Mouse (Mus musculus): Measurements from ENCODE around the gene Tm4sf5. TPM values are rescaled to one million over a fixed set of nuclear protein-coding genes. Genes with fewer than 3 reads are reported as not detected.
"Not testable (repeated sequence)": the region's sequence is repeated elsewhere in the genome, so short reads cannot be mapped to it uniquely, and the experiment has no call there.

The Tm4sf5 gene
- 0.82 and 0.88 TPM in 2 replicates for polyA plus RNA-seq (2015; fragmentation: Nextera tagmentation; extraction: Ambion mirVana)

- 72% methylated on average over 9 of the region's 9 CpGs for WGBS
- H3K36me3 ChIP-seq: no peaks in the 10 kb centered on the region
- no peak within 1 kb of the TSS for H3K27ac ChIP-seq
- H3K4me1 ChIP-seq: peaks cover 7% of the 10 kb centered on the region
- no peak within 1 kb of the TSS for H3K4me2 ChIP-seq
- no peak for ATAC-seq (replicated peaks; ENCODE audit: low FRiP score)
- H3K9me3 ChIP-seq (replicated peaks): no peaks in the 10 kb centered on the region
- no peak within 1 kb of the TSS for H3K9ac ChIP-seq
- no peak within 1 kb of the TSS for H3K4me3 ChIP-seq (replicated peaks)
- peaks cover 22% of the 10 kb centered on the region for H3K27me3 ChIP-seq
These were observed at the start of gene Tm4sf5 for GRCm38 (mm10) chr11:70504970-70505369. Tm4sf5 (plus strand) TSS chr11:70505244.

- Histone ChIP-seq H3K36me3 (no peaks in the 10 kb centered on the region), H3K27ac (no peak within 1 kb of the TSS), H3K9me3 (replicated peaks) (no peaks in the 10 kb centered on the region), H3K4me2 (peak within 1 kb of the TSS; percentile 90), H3K4me1 (peaks cover 17% of the 10 kb centered on the region), H3K27me3 (peaks cover 39% of the 10 kb centered on the region), H3K4me3 (replicated peaks) (peak within 1 kb of the TSS; percentile 53), H3K9ac (peak within 1 kb of the TSS; percentile 44)
- ATAC-seq (replicated peaks; ENCODE audit: low FRiP score): 0 out of 2 replicates have a peak, but pooled peaks have one; percentile 24
- whole genome bisulfite sequencing: 17% methylated on average over 32 of the region's 32 CpGs
These were observed 46.1 kb upstream of the Tm4sf5 start, which contains the start of gene Zmynd15 for GRCm38 (mm10) chr11:70458688-70459600. Zmynd15 (plus strand) TSS chr11:70459433.

GRCm38 (mm10) chr11:70459601-70460101 lies 45.4 kb upstream of the Tm4sf5 start, which contains the start of gene Cxcl16:
Cxcl16 (minus strand) TSS chr11:70459984.
- Histone ChIP-seq H3K9ac (peak within 1 kb of the TSS; percentile 44), H3K36me3 (no peaks in the 10 kb centered on the region), H3K4me1 (peaks cover 24% of the 10 kb centered on the region), H3K9me3 (replicated peaks) (no peaks in the 10 kb centered on the region), H3K27me3 (peaks cover 46% of the 10 kb centered on the region), H3K4me3 (replicated peaks) (peak within 1 kb of the TSS; percentile 53), H3K4me2 (peak within 1 kb of the TSS; percentile 90), H3K27ac (no peak within 1 kb of the TSS)
- ATAC-seq (replicated peaks; ENCODE audit: low FRiP score): 0 out of 2 replicates have a peak, but pooled peaks have one; percentile 43
- 5% methylated on average over 30 of the region's 30 CpGs for WGBS

GRCm38 (mm10) chr11:70463970-70464369 lies 41.1 kb upstream of the Tm4sf5 start:
- Histone ChIP-seq H3K4me3 (replicated peaks) (no peak overlapping the region), H3K4me2 (no peak overlapping the region), H3K9me3 (replicated peaks) (no peaks in the 10 kb centered on the region), H3K9ac (no peak overlapping the region), H3K36me3 (no peaks in the 10 kb centered on the region), H3K27me3 (peaks cover 66% of the 10 kb centered on the region), H3K4me1 (peaks cover 39% of the 10 kb centered on the region), H3K27ac (no peak overlapping the region)
- no peak for ATAC-seq (replicated peaks; ENCODE audit: low FRiP score)
- 66% methylated on average over 5 of the region's 5 CpGs for WGBS

- H3K9me3 ChIP-seq (replicated peaks): no peaks in the 10 kb centered on the region
- H3K4me1 ChIP-seq: peaks cover 32% of the 10 kb centered on the region
- 29% methylated on average over 16 of the region's 16 CpGs for WGBS
- H3K27me3 ChIP-seq: peaks cover 55% of the 10 kb centered on the region
- peak overlapping the region; percentile 61 for H3K4me2 ChIP-seq
- peak overlapping the region; percentile 33 for H3K4me3 ChIP-seq (replicated peaks)
- no peaks in the 10 kb centered on the region for H3K36me3 ChIP-seq
- H3K27ac ChIP-seq: no peak overlapping the region
- ATAC-seq (replicated peaks; ENCODE audit: low FRiP score): no peak
- H3K9ac ChIP-seq: 0 out of 2 replicates have a peak overlapping the region, but pooled peaks have one; percentile 15
These were observed 39.8 kb upstream of the Tm4sf5 start for GRCm38 (mm10) chr11:70465211-70465610.

- WGBS: 12% methylated on average over 23 of the region's 23 CpGs
- H3K9ac ChIP-seq: peak overlapping the region; percentile 15; the same call in 1 of the 2 replicates
- peaks cover 32% of the 10 kb centered on the region for H3K4me1 ChIP-seq
- H3K9me3 ChIP-seq (replicated peaks): no peaks in the 10 kb centered on the region
- H3K36me3 ChIP-seq: no peaks in the 10 kb centered on the region
- peaks cover 48% of the 10 kb centered on the region for H3K27me3 ChIP-seq
- H3K27ac ChIP-seq: no peak overlapping the region
- H3K4me2 ChIP-seq: peak overlapping the region; percentile 61
- peak overlapping the region; percentile 33 for H3K4me3 ChIP-seq (replicated peaks)
- no peak for ATAC-seq (replicated peaks; ENCODE audit: low FRiP score)
These were observed 39.2 kb upstream of the Tm4sf5 start for GRCm38 (mm10) chr11:70465824-70466223.

GRCm38 (mm10) chr11:70467902-70468619 lies 37.0 kb upstream of the Tm4sf5 start:
- H3K27ac ChIP-seq: no peak overlapping the region
- H3K9me3 ChIP-seq (replicated peaks): no peaks in the 10 kb centered on the region
- no peak for ATAC-seq (replicated peaks; ENCODE audit: low FRiP score)
- no peak overlapping the region for H3K4me2 ChIP-seq
- peaks cover 40% of the 10 kb centered on the region for H3K27me3 ChIP-seq
- H3K4me1 ChIP-seq: peaks cover 36% of the 10 kb centered on the region
- no peak overlapping the region for H3K9ac ChIP-seq
- no peak overlapping the region for H3K4me3 ChIP-seq (replicated peaks)
- H3K36me3 ChIP-seq: no peaks in the 10 kb centered on the region
- WGBS: 83% methylated on average over 5 of the region's 5 CpGs

GRCm38 (mm10) chr11:70469764-70470163 lies 35.3 kb upstream of the Tm4sf5 start:
- Histone ChIP-seq H3K27me3 (peaks cover 24% of the 10 kb centered on the region), H3K4me1 (peaks cover 35% of the 10 kb centered on the region), H3K27ac (no peak overlapping the region), H3K36me3 (no peaks in the 10 kb centered on the region), H3K9me3 (replicated peaks) (no peaks in the 10 kb centered on the region), H3K4me2 (no peak overlapping the region), H3K9ac (no peak overlapping the region), H3K4me3 (replicated peaks) (no peak overlapping the region)
- 91% methylated on average over 3 of the region's 3 CpGs for WGBS
- ATAC-seq (replicated peaks; ENCODE audit: low FRiP score): no peak

- no peaks in the 10 kb centered on the region for H3K36me3 ChIP-seq
- H3K27me3 ChIP-seq: no peaks in the 10 kb centered on the region
- H3K27ac ChIP-seq: peak overlapping the region; percentile 45; the same call in 1 of the 2 replicates
- ATAC-seq (replicated peaks; ENCODE audit: low FRiP score): no peak
- H3K4me1 ChIP-seq: peaks cover 29% of the 10 kb centered on the region
- H3K9ac ChIP-seq: no peak overlapping the region
- no peaks in the 10 kb centered on the region for H3K9me3 ChIP-seq (replicated peaks)
- no peak overlapping the region for H3K4me2 ChIP-seq
- no peak overlapping the region for H3K4me3 ChIP-seq (replicated peaks)
These were observed 32.3 kb upstream of the Tm4sf5 start for GRCm38 (mm10) chr11:70472716-70473115.

GRCm38 (mm10) chr11:70473291-70473690 lies 31.8 kb upstream of the Tm4sf5 start:
- peaks cover 26% of the 10 kb centered on the region for H3K4me1 ChIP-seq
- WGBS: 73% methylated on average over 5 of the region's 5 CpGs

GRCm38 (mm10) chr11:70474872-70475534 lies 30.0 kb upstream of the Tm4sf5 start:
- H3K27ac ChIP-seq: peak overlapping the region; percentile 15
- H3K9ac ChIP-seq: no peak overlapping the region
- no peak overlapping the region for H3K4me3 ChIP-seq (replicated peaks)
- H3K4me2 ChIP-seq: 0 out of 2 replicates have a peak overlapping the region, but pooled peaks have one; percentile 13
- peak; percentile 67 for ATAC-seq (replicated peaks; ENCODE audit: low FRiP score)
- 52% methylated on average over 12 of the region's 12 CpGs for WGBS
- H3K27me3 ChIP-seq: no peaks in the 10 kb centered on the region
- no peaks in the 10 kb centered on the region for H3K9me3 ChIP-seq (replicated peaks)
- H3K36me3 ChIP-seq: no peaks in the 10 kb centered on the region
- H3K4me1 ChIP-seq: peaks cover 23% of the 10 kb centered on the region

More at GRCm38 (mm10) chr11:70473291-70473690, 31.8 kb upstream of the Tm4sf5 start:
- H3K27ac ChIP-seq; H3K4me3 ChIP-seq (replicated peaks); H3K9ac ChIP-seq; H3K9me3 ChIP-seq (replicated peaks); H3K36me3 ChIP-seq; H3K27me3 ChIP-seq; ATAC-seq (replicated peaks; ENCODE audit: low FRiP score); H3K4me2 ChIP-seq: not testable (repeated sequence)

All from kidney, embryonic 15.5 days (tissue).